Mouse (Mus musculus): ENCODE measurements around the gene Gm9945. TPM values are rescaled to one million over a fixed set of nuclear protein-coding genes. Genes with fewer than 3 reads are reported as not detected.

Gm9945 gene
- polyA plus RNA-seq, 1 experiment from 2014 or later: not detected

DNA sequence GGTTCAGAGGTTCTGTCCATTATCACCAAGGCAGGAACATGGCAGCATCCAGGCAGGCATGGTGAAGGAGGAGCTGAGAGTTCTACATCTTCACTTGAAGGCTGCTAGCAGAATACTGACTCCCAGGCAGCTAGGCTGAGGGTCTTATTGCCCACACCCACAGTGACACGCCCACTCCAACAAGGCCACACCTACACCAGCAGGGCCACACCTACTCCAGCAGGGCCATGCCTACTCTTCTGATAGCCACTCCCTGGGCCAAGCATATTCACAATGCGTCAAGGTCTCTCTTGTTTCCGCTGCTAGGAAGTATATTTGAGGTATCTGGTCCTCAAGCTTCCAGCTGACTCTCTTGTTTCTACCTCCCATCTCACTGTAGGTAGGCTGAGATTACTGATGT is 21.0 kb upstream of the Gm9945 start:
- 55% methylated on average over 3 of the region's 3 CpGs for WGBS
- Histone ChIP-seq H3K9ac (replicated peaks; ENCODE audit: low read depth) (no peak overlapping the region), H3K9me3 (ENCODE audit: low read length) (no peaks in the 10 kb centered on the region), H3K27ac (ENCODE audit: low read length) (no peak overlapping the region), H3K4me2 (replicated peaks; ENCODE audit: low read depth, low read length) (no peak overlapping the region), H3K4me1 (ENCODE audit: insufficient read depth, low read depth, low read length) (peaks cover 8% of the 10 kb centered on the region; the same call in 1 of the 2 replicates), H3K4me3 (ENCODE audit: low read depth, low read length) (no peak overlapping the region), H3K27me3 (replicated peaks; ENCODE audit: insufficient read depth, low read length) (peaks cover 12% of the 10 kb centered on the region), H3K36me3 (ENCODE audit: insufficient read depth, low read length) (no peaks in the 10 kb centered on the region)
- ATAC-seq (no peak), DNase-seq (ENCODE audit: low spot score) (no peak)
- no peak for TF ChIP-seq EP300 (IDR thresholded peaks at IDR 0.05)

DNA sequence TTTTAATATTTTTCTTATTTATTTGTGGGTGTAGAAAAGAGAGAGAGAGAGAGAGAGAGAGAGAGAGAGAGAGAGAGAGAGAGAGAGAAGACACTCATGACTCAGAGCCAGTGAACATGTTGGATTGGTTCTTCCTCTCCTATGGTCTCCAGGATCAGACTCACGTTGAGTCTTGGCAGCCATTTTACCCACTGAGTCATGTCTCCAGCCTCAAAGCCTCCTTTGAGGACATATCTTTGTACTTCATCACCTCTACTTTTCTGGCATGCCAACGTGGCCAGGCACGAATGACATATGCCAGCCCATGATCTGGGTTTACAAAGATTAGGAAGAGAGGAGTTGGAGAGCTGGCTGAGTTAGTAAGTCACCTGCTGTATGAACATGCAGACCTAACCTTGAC is 19.8 kb upstream of the Gm9945 start:
- Histone ChIP-seq H3K4me2 (replicated peaks; ENCODE audit: low read depth, low read length) (no peak overlapping the region), H3K4me1 (ENCODE audit: insufficient read depth, low read depth, low read length) (peaks cover 8% of the 10 kb centered on the region; the same call in 1 of the 2 replicates), H3K27me3 (replicated peaks; ENCODE audit: insufficient read depth, low read length) (peaks cover 14% of the 10 kb centered on the region), H3K36me3 (ENCODE audit: insufficient read depth, low read length) (no peaks in the 10 kb centered on the region), H3K9ac (replicated peaks; ENCODE audit: low read depth) (no peak overlapping the region), H3K9me3 (ENCODE audit: low read length) (no peaks in the 10 kb centered on the region), H3K27ac (ENCODE audit: low read length) (no peak overlapping the region), H3K4me3 (ENCODE audit: low read depth, low read length) (no peak overlapping the region)
- TF ChIP-seq CTCF (IDR thresholded peaks at IDR 0.05): no peak
- no peak for TF ChIP-seq EP300 (IDR thresholded peaks at IDR 0.05)
- DNase-seq (ENCODE audit: low spot score) (no peak), ATAC-seq (no peak)
- WGBS: 69% methylated on average over 3 of the region's 3 CpGs

DNA sequence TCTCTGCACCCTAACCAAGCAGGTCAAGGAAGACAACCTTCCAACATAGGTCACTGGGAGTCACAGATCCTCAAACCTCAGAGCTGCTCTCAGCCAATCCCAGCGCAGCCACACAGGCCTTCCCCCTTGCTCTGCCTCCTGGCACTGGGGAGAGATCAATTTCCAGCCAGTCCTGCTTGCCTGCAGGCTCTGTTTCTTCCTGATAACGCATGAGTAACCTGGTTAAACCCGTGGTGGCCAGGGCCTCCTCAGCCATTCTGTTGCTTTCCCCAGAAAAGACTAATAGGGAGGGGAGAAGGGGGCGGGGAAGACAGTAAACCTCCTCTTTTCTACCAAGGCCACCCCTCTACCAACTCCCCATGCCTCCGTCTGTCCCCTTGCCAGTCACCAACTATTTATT is 18.2 kb upstream of the Gm9945 start:
- 44% methylated on average over 5 of the region's 5 CpGs for WGBS
- DNase-seq (ENCODE audit: low spot score): no peak
- peaks cover 12% of the 10 kb centered on the region; the same call in 1 of the 2 replicates for H3K4me1 ChIP-seq (ENCODE audit: insufficient read depth, low read depth, low read length)
- H3K27ac ChIP-seq (ENCODE audit: low read length): no peak overlapping the region
- H3K9me3 ChIP-seq (ENCODE audit: low read length): no peaks in the 10 kb centered on the region
- TF ChIP-seq CTCF (IDR thresholded peaks at IDR 0.05): no peak
- no peak for TF ChIP-seq EP300 (IDR thresholded peaks at IDR 0.05)
- H3K4me2 ChIP-seq (replicated peaks; ENCODE audit: low read depth, low read length): no peak overlapping the region
- no peak overlapping the region for H3K4me3 ChIP-seq (ENCODE audit: low read depth, low read length)
- peaks cover 26% of the 10 kb centered on the region for H3K27me3 ChIP-seq (replicated peaks; ENCODE audit: insufficient read depth, low read length)
- no peak for ATAC-seq
- H3K9ac ChIP-seq (replicated peaks; ENCODE audit: low read depth): no peak overlapping the region
- no peaks in the 10 kb centered on the region for H3K36me3 ChIP-seq (ENCODE audit: insufficient read depth, low read length)

DNA sequence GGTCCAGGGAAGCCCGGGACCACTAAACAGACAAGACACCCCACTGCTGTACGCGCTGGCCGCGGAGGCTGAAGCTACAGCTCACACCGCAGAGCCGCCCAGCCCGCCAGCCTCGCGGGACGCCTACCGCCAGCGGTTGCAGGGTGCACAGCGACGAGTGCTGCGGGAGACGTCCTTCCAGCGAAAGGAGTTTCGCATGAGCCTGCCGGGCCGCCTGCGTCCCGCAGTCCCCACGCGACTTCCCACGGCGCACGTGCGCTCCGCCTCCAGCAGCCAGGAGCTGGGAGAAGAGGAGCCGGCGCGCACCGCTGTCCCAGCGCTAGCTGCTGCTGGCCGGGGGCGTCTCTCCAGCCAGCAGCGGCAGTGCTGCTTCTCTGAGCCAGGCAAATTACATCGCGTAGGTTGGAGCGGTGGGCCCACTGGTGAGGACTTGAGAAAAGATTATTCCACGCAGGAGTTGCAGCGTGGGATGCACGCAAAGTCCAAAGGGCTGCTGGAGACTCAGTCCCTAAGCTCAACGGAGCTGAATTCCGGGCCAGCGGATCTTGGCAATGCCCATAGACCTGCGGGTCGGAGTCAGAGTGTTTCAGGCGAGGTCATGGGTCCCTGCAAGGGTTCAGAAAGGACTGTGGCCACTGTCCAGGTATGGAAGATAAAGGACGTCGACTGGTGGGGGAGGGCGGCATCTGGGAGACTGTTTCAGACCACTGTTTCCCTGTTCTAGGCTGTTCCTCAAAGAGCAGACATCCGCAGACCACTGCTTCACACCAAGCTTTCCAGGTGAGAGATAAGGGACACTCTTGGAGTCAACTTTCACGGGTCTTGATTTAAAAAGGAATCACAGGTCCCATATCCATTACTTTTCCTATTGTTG is 16.2 kb upstream of the Gm9945 start:
- H3K27me3 ChIP-seq (replicated peaks; ENCODE audit: insufficient read depth, low read length): peaks cover 26% of the 10 kb centered on the region
- no peak for DNase-seq (ENCODE audit: low spot score)

DNA sequence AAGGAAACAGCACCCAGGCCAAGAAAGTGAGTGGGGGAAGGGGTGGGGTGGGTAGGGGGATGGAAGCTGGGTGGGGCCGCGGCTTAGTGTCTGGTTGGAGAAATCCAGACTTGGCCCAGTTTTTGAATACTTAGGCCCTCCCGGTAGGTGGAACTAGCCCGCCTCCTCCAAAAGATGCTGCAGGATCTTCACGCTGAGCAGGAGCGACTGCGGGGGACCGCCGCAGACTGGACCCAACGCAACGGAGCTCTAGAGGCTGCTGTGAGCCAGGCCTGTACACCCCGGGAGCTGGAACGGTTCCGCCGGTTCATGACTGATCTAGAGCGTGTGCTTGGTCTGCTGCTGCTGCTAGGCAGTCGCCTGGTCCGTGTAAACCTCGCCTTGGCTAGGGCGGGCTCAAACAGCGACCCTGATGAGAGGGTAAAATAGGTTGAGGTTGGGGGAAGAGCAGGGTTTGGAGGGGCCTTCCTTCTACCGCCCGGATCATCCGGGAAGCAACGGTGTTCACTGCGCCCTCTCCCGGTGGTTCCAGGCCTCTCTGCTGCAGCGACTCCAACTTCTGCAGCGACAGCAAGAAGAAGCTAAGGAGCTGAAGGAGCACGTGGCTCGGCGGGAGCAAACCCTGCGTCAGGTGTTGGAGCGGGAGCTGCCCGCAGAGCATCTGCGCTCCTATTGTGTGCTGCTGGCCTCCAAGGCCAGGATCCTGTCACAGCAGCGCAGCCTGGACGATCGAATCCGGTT is 13.6 kb upstream of the Gm9945 start:
- no peaks in the 10 kb centered on the region for H3K36me3 ChIP-seq (ENCODE audit: insufficient read depth, low read length)
- H3K4me1 ChIP-seq (ENCODE audit: insufficient read depth, low read depth, low read length): peaks cover 14% of the 10 kb centered on the region; the same call in 1 of the 2 replicates
- 10% methylated on average over 40 of the region's 40 CpGs for WGBS
- peak overlapping the region; percentile 54 for H3K4me2 ChIP-seq (replicated peaks; ENCODE audit: low read depth, low read length)
- 0 out of 2 replicates have a peak overlapping the region, but pooled peaks have one; percentile 26 for H3K9ac ChIP-seq (replicated peaks; ENCODE audit: low read depth)
- H3K9me3 ChIP-seq (ENCODE audit: low read length): no peaks in the 10 kb centered on the region
- ATAC-seq (peak; percentile 60), DNase-seq (ENCODE audit: low spot score) (peak; percentile 80)
- no peak overlapping the region for H3K27ac ChIP-seq (ENCODE audit: low read length)
- TF ChIP-seq EP300 (IDR thresholded peaks at IDR 0.05): no peak
- TF ChIP-seq CTCF (IDR thresholded peaks at IDR 0.05): peak; percentile 85
- peak overlapping the region; percentile 16; the same call in 1 of the 2 replicates for H3K4me3 ChIP-seq (ENCODE audit: low read depth, low read length)
- H3K27me3 ChIP-seq (replicated peaks; ENCODE audit: insufficient read depth, low read length): peaks cover 28% of the 10 kb centered on the region

More for the DNA sequence above, 16.2 kb upstream of the Gm9945 start:
- Histone ChIP-seq H3K4me3 (ENCODE audit: low read depth, low read length) (peak overlapping the region; percentile 34), H3K4me1 (ENCODE audit: insufficient read depth, low read depth, low read length) (peaks cover 14% of the 10 kb centered on the region; the same call in 1 of the 2 replicates), H3K9ac (replicated peaks; ENCODE audit: low read depth) (no peak overlapping the region), H3K27ac (ENCODE audit: low read length) (no peak overlapping the region), H3K9me3 (ENCODE audit: low read length) (no peaks in the 10 kb centered on the region), H3K4me2 (replicated peaks; ENCODE audit: low read depth, low read length) (peak overlapping the region; percentile 56), H3K36me3 (ENCODE audit: insufficient read depth, low read length) (no peaks in the 10 kb centered on the region)
- ATAC-seq: no peak
- TF ChIP-seq EP300 (IDR thresholded peaks at IDR 0.05) (no peak), CTCF (IDR thresholded peaks at IDR 0.05) (no peak)
- WGBS: 6% methylated on average over 54 of the region's 55 CpGs

All from lung, postnatal 0 days (tissue).